Mouse (Mus musculus) small intestine, adult 2 months (tissue): ENCODE results near the gene Exoc3l2. TPM values are rescaled to one million over a fixed set of nuclear protein-coding genes. Genes with fewer than 3 reads are reported as not detected.

Experiments used
- H3K27ac ChIP-seq: fragments of 200-500 bp; 2 replicates; pipeline ENCODE4 v1.5.1; 2012; ENCODE audit warnings: low read depth, low read length, control low read depth, inconsistent platforms; ENCODE audit not compliant: insufficient read depth
- H3K27me3 ChIP-seq: fragments of 200-500 bp; 2 replicates; pipeline ENCODE4 v1.6.1; 2012; ENCODE audit warnings: mild to moderate bottlenecking, moderate library complexity, low read length, inconsistent platforms; ENCODE audit not compliant: control insufficient read depth, insufficient read depth
- H3K36me3 ChIP-seq: fragments of 200-500 bp; 2 replicates; pipeline ENCODE4 v1.6.1; 2012; ENCODE audit warnings: mild to moderate bottlenecking, low read length, control low read depth, inconsistent platforms; ENCODE audit not compliant: control insufficient read depth, insufficient read depth
- H3K4me1 ChIP-seq: fragments of 200-500 bp; 2 replicates; pipeline ENCODE4 v1.6.1; 2012; ENCODE audit warnings: low read length, inconsistent platforms, mixed read lengths; ENCODE audit not compliant: control insufficient read depth, insufficient read depth, insufficient read length
- H3K4me3 ChIP-seq: fragments of 200-500 bp; 2 replicates; pipeline ENCODE4 v1.5.1; 2012; ENCODE audit warnings: low read depth, mild to moderate bottlenecking, control low read depth, inconsistent platforms, low read length, moderate library complexity
- CTCF ChIP-seq: fragments of 200-500 bp; IDR thresholded peaks from 2 replicates; pipeline ENCODE4 v1.5.1; 2012; ENCODE audit warnings: low read depth, mild to moderate bottlenecking, control low read depth, inconsistent platforms, low read length, moderate library complexity, mixed read lengths; ENCODE audit not compliant: insufficient replicate concordance, insufficient read length; ENCODE audit errors: extremely low read depth
- POLR2A ChIP-seq: fragments of 200-500 bp; IDR thresholded peaks from 2 replicates; pipeline ENCODE4 v1.6.1; 2012; ENCODE audit warnings: low read depth, mild to moderate bottlenecking, control low read depth, inconsistent platforms, low read length, moderate library complexity
- WGBS: fragments of 180-500 bp; shearing (Covaris S2); methylation state at CpG from one replicate; pipeline ENCODE4 v1.1.7; 2018; 5-methylcytosine and 5-hydroxymethylcytosine counted together
- polyA plus RNA-seq: library from polyadenylated mRNA; depleted of rRNA; stranded (reverse); fragments of >200 nt; gene quantifications from 2 replicates; pipeline ENCODE4 v1.2.3, GENCODE M21; 2012

Exoc3l2 gene
- polyA plus RNA-seq, 1 experiment, result 12.0 TPM

GRCm38 (mm10) chr7:19441448-19442091 lies 21.6 kb upstream of the Exoc3l2 start:
- no peak overlapping the region for H3K27ac ChIP-seq
- H3K4me3 ChIP-seq, result no peak overlapping the region
- 74% methylated on average over 9 of the region's 9 CpGs for WGBS
- no peaks in the 10 kb centered on the region for H3K4me1 ChIP-seq
- peaks cover 31% of the 10 kb centered on the region for H3K36me3 ChIP-seq
- H3K27me3 ChIP-seq, result no peaks in the 10 kb centered on the region
- no peak for TF ChIP-seq POLR2A
- no peak for TF ChIP-seq CTCF

- H3K27me3 ChIP-seq, result no peaks in the 10 kb centered on the region
- TF ChIP-seq POLR2A, result no peak
- peak; percentile 61; the same call in 1 of the 2 replicates for TF ChIP-seq CTCF
- H3K4me3 ChIP-seq, result no peak overlapping the region
- H3K36me3 ChIP-seq, result peaks cover 28% of the 10 kb centered on the region
- no peaks in the 10 kb centered on the region for H3K4me1 ChIP-seq
- H3K27ac ChIP-seq, result no peak overlapping the region
- 39% methylated on average over 3 of the region's 3 CpGs for WGBS
Observed at GRCm38 (mm10) chr7:19443344-19443743, 19.8 kb upstream of the Exoc3l2 start.

GRCm38 (mm10) chr7:19444801-19445200 lies 18.3 kb upstream of the Exoc3l2 start:
- Histone ChIP-seq H3K27me3 (no peaks in the 10 kb centered on the region), H3K36me3 (peaks cover 36% of the 10 kb centered on the region), H3K27ac (no peak overlapping the region), H3K4me3 (no peak overlapping the region), H3K4me1 (no peaks in the 10 kb centered on the region)
- 83% methylated on average over 12 of the region's 12 CpGs for WGBS
- TF ChIP-seq POLR2A (no peak), CTCF (no peak)

GRCm38 (mm10) chr7:19447689-19448088 lies 15.4 kb upstream of the Exoc3l2 start:
- 95% methylated on average over 16 of the region's 16 CpGs for WGBS
- TF ChIP-seq POLR2A, result no peak
- no peak for TF ChIP-seq CTCF
- H3K36me3 ChIP-seq, result peaks cover 30% of the 10 kb centered on the region

GRCm38 (mm10) chr7:19449165-19449564 lies 14.0 kb upstream of the Exoc3l2 start:
- Histone ChIP-seq H3K27ac (no peak overlapping the region), H3K36me3 (peaks cover 26% of the 10 kb centered on the region), H3K27me3 (no peaks in the 10 kb centered on the region), H3K4me1 (no peaks in the 10 kb centered on the region), H3K4me3 (no peak overlapping the region)
- 85% methylated on average over 12 of the region's 12 CpGs for WGBS
- no peak for TF ChIP-seq CTCF

More at GRCm38 (mm10) chr7:19447689-19448088, 15.4 kb upstream of the Exoc3l2 start:
- Histone ChIP-seq H3K27me3 (no peaks in the 10 kb centered on the region), H3K4me3 (no peak overlapping the region), H3K4me1 (no peaks in the 10 kb centered on the region), H3K27ac (no peak overlapping the region)

GRCm38 (mm10) chr7:19455186-19455585 lies 7.9 kb upstream of the Exoc3l2 start:
- no peaks in the 10 kb centered on the region for H3K27me3 ChIP-seq
- H3K27ac ChIP-seq, result no peak overlapping the region
- 89% methylated on average over 4 of the region's 4 CpGs for WGBS
- H3K36me3 ChIP-seq, result peaks cover 4% of the 10 kb centered on the region; the same call in 1 of the 2 replicates
- TF ChIP-seq CTCF, result no peak
- no peak for TF ChIP-seq POLR2A
- no peak overlapping the region for H3K4me3 ChIP-seq
- H3K4me1 ChIP-seq, result peaks cover 15% of the 10 kb centered on the region

- peaks cover under 1% of the 10 kb centered on the region; the same call in 1 of the 2 replicates for H3K36me3 ChIP-seq
Observed at GRCm38 (mm10) chr7:19455819-19456495, 7.2 kb upstream of the Exoc3l2 start.

GRCm38 (mm10) chr7:19456628-19457027 lies 6.5 kb upstream of the Exoc3l2 start:
- H3K4me1 ChIP-seq, result peaks cover 15% of the 10 kb centered on the region
- no peak for TF ChIP-seq CTCF
- no peak for TF ChIP-seq POLR2A
- WGBS, result 88% methylated on average over 7 of the region's 7 CpGs
- no peaks in the 10 kb centered on the region for H3K27me3 ChIP-seq
- no peak overlapping the region for H3K4me3 ChIP-seq
- no peaks in the 10 kb centered on the region for H3K36me3 ChIP-seq
- no peak overlapping the region for H3K27ac ChIP-seq

More at GRCm38 (mm10) chr7:19455819-19456495, 7.2 kb upstream of the Exoc3l2 start:
- Histone ChIP-seq H3K4me3 (no peak overlapping the region), H3K4me1 (peaks cover 15% of the 10 kb centered on the region), H3K27me3 (no peaks in the 10 kb centered on the region), H3K27ac (no peak overlapping the region)
- WGBS, result 70% methylated on average over 11 of the region's 11 CpGs
- TF ChIP-seq CTCF, result no peak
